Mouse (Mus musculus): ENCODE measurements around the gene Tkt. TPM values are rescaled to one million over a fixed set of nuclear protein-coding genes. Genes with fewer than 3 reads are reported as not detected.
"Not testable (repeated sequence)": the region's sequence is repeated elsewhere in the genome, so short reads cannot be mapped to it uniquely, and the experiment has no call there.

Gene Tkt
- polyA plus RNA-seq, 1 experiment from 2014 or later = 411 TPM

DNA sequence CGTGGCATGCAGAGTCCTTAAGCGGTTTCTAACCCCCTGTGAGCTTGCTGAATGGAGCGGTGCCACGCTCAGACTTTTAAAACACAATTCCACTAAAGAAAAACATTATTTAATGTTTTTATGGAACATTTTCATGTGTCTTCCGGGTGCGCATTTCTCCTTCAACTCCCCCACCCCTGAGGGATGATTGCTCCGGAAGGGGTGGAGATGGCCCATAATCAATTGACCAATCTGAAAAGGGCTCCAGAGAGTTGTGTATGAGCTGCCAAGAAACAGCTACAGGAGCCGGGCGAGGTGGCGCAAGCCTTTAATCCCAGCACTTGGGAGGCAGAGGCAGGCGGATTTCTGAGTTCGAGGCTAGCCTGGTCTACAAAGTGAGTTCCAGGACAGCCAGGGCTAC is 18.7 kb upstream of the Tkt start:
- H3K4me3 ChIP-seq (ENCODE audit: low read length) = no peak overlapping the region

DNA sequence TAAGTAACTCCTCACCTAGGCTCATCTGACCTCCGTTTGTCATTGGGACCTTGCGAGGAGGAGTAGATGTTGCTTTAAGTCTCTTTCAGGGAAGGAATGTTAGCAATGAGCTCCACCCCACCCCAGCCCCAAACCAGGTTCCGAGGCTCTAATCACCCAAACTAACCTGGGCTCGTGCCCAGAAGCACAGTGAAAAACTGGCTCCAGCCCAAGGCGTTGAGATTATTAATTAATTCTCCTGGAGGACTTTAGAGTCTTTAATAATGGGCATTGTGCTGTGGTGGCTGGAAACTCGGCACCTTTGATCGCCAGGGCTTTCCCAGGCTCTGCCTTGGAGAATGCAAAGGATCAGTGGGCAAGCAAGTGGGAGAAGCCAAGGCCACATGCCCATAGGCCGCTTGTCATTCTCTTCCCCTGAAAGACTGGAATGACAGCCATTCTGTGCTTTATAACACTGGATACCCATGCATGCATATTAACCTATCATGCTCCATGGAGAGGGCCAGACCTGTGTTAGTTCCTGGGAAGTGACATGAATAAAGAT is 17.4 kb upstream of the Tkt start:
- no peaks in the 10 kb centered on the region for H3K9me3 ChIP-seq (ENCODE audit: control insufficient read depth, low read length)
- 60% methylated on average over 8 of the region's 8 CpGs for WGBS
- H3K9ac ChIP-seq (ENCODE audit: low read depth, low read length) = no peak overlapping the region
- H3K27me3 ChIP-seq (replicated peaks; ENCODE audit: control insufficient read depth, insufficient read depth, low read length) = no peaks in the 10 kb centered on the region
- H3K36me3 ChIP-seq (ENCODE audit: control insufficient read depth, insufficient read depth, low read length) = no peaks in the 10 kb centered on the region
- H3K4me2 ChIP-seq (ENCODE audit: low read depth, low read length) = no peak overlapping the region
- no peak for ATAC-seq
- peaks cover 5% of the 10 kb centered on the region; the same call in 1 of the 2 replicates for H3K4me1 ChIP-seq (ENCODE audit: control insufficient read depth, insufficient read depth, low read length)
- no peak overlapping the region for H3K4me3 ChIP-seq (ENCODE audit: low read length)
- no peak overlapping the region for H3K27ac ChIP-seq (ENCODE audit: low read length)

More for the DNA sequence above, 18.7 kb upstream of the Tkt start:
- ATAC-seq = no peak
- Histone ChIP-seq H3K27me3 (replicated peaks; ENCODE audit: control insufficient read depth, insufficient read depth, low read length) (no peaks in the 10 kb centered on the region), H3K9ac (ENCODE audit: low read depth, low read length) (no peak overlapping the region), H3K36me3 (ENCODE audit: control insufficient read depth, insufficient read depth, low read length) (peaks cover 5% of the 10 kb centered on the region; the same call in 1 of the 2 replicates), H3K4me2 (ENCODE audit: low read depth, low read length) (no peak overlapping the region), H3K4me1 (ENCODE audit: control insufficient read depth, insufficient read depth, low read length) (peaks cover 5% of the 10 kb centered on the region; the same call in 1 of the 2 replicates), H3K27ac (ENCODE audit: low read length) (no peak overlapping the region), H3K9me3 (ENCODE audit: control insufficient read depth, low read length) (no peaks in the 10 kb centered on the region)
- 95% methylated on average over 12 of the region's 12 CpGs for WGBS

DNA sequence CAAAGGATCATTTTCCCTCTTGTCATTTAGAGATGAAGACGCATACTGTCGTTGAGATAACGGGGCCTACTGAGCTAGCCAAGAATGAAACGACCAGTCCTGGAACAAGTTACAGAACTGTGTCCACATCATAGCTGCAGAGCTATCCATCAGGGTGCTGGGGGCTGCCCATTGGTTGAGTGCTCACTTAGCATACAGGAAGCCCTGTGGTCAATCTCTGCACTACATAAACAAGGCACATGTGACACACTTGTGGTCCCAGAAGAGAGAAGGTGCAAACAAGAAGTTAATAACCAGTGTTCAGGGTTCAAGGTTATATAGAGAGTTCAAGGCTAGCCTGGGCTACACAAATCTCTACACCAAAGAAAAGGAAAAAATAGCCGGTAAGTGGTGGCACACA is 16.7 kb upstream of the Tkt start:
- H3K9ac ChIP-seq (ENCODE audit: low read depth, low read length) = no peak overlapping the region
- peaks cover 5% of the 10 kb centered on the region; the same call in 1 of the 2 replicates for H3K4me1 ChIP-seq (ENCODE audit: control insufficient read depth, insufficient read depth, low read length)
- no peak overlapping the region for H3K4me2 ChIP-seq (ENCODE audit: low read depth, low read length)
- no peaks in the 10 kb centered on the region for H3K27me3 ChIP-seq (replicated peaks; ENCODE audit: control insufficient read depth, insufficient read depth, low read length)
- WGBS = 81% methylated on average over 5 of the region's 5 CpGs
- H3K9me3 ChIP-seq (ENCODE audit: control insufficient read depth, low read length) = no peaks in the 10 kb centered on the region
- H3K36me3 ChIP-seq (ENCODE audit: control insufficient read depth, insufficient read depth, low read length) = no peaks in the 10 kb centered on the region
- no peak overlapping the region for H3K4me3 ChIP-seq (ENCODE audit: low read length)
- no peak overlapping the region for H3K27ac ChIP-seq (ENCODE audit: low read length)
- no peak for ATAC-seq

GRCm38 (mm10) chr14:30531896-30532295 is 16.3 kb upstream of the Tkt start:
- Histone ChIP-seq H3K27ac (ENCODE audit: low read length) (no peak overlapping the region), H3K27me3 (replicated peaks; ENCODE audit: control insufficient read depth, insufficient read depth, low read length) (no peaks in the 10 kb centered on the region), H3K4me3 (ENCODE audit: low read length) (no peak overlapping the region), H3K9me3 (ENCODE audit: control insufficient read depth, low read length) (no peaks in the 10 kb centered on the region), H3K4me2 (ENCODE audit: low read depth, low read length) (no peak overlapping the region), H3K4me1 (ENCODE audit: control insufficient read depth, insufficient read depth, low read length) (peaks cover 5% of the 10 kb centered on the region; the same call in 1 of the 2 replicates), H3K36me3 (ENCODE audit: control insufficient read depth, insufficient read depth, low read length) (no peaks in the 10 kb centered on the region), H3K9ac (ENCODE audit: low read depth, low read length) (no peak overlapping the region)
- ATAC-seq = no peak
- 86% methylated on average over 6 of the region's 6 CpGs for WGBS

DNA sequence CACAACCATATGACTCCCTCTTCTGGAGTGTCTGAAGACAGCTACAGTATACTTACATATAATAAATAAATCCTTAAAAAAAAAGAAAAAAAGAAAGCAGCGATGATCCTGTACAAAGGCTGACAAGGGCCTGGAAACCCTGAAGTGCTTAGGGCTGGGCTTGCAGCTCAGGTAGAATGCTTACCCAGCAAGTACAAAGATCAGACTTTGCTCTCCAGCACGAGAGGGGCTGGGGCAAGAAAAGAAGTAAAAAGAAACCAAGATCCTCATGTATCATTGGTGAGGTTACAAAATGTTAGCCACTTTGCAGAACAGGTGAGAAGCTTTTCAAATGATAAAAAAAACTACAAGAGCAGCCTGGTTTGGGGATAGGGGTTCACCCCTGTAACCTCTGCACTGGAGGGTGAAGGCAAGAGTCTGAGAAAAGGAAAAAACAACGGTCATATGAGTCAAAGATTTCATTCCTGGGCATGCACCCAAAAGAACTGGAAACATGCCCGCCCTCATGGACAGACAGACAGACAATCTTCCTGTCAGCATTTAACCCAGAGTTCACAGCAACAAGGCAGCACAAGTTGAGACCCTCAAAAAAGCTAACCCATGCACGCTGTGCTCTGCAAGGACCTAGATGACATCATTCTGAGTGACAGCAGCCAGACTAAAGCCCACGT is 14.2 kb upstream of the Tkt start:
- Histone ChIP-seq H3K4me2 (ENCODE audit: low read depth, low read length) (no peak overlapping the region), H3K36me3 (ENCODE audit: control insufficient read depth, insufficient read depth, low read length) (no peaks in the 10 kb centered on the region), H3K4me1 (ENCODE audit: control insufficient read depth, insufficient read depth, low read length) (peaks cover 5% of the 10 kb centered on the region; the same call in 1 of the 2 replicates), H3K4me3 (ENCODE audit: low read length) (no peak overlapping the region), H3K27me3 (replicated peaks; ENCODE audit: control insufficient read depth, insufficient read depth, low read length) (no peaks in the 10 kb centered on the region), H3K9ac (ENCODE audit: low read depth, low read length) (no peak overlapping the region), H3K9me3 (ENCODE audit: control insufficient read depth, low read length) (no peaks in the 10 kb centered on the region), H3K27ac (ENCODE audit: low read length) (0 out of 2 replicates have a peak overlapping the region, but pooled peaks have one; percentile 3)
- 70% methylated on average over 6 of the region's 6 CpGs for WGBS
- peak; percentile 71 for ATAC-seq

DNA sequence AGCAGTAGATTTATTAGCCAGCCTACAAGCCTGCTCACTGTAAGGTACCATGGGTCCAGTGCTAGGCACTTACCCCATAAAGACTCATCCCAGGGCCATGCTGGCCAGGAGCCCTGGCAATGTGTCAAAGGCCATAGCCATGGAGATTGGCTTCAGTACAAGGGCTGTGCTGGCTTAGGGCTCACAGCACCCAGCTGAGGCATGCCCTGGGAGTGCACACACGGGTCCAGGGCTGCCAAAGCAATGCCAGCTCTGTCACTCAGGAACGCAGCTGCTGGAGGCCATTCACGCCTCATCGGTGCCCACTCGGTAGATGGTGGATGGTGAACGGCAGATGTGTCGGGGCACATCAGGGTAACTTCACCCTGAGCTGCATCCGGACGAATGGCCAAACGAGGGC is 6.6 kb upstream of the Tkt start:
- no peak for ATAC-seq
- Histone ChIP-seq H3K27me3 (replicated peaks; ENCODE audit: control insufficient read depth, insufficient read depth, low read length) (no peaks in the 10 kb centered on the region), H3K4me2 (ENCODE audit: low read depth, low read length) (no peak overlapping the region), H3K36me3 (ENCODE audit: control insufficient read depth, insufficient read depth, low read length) (no peaks in the 10 kb centered on the region), H3K4me1 (ENCODE audit: control insufficient read depth, insufficient read depth, low read length) (no peaks in the 10 kb centered on the region), H3K27ac (ENCODE audit: low read length) (no peak overlapping the region), H3K9me3 (ENCODE audit: control insufficient read depth, low read length) (no peaks in the 10 kb centered on the region), H3K4me3 (ENCODE audit: low read length) (no peak overlapping the region), H3K9ac (ENCODE audit: low read depth, low read length) (no peak overlapping the region)
- 81% methylated on average over 10 of the region's 10 CpGs for whole genome bisulfite sequencing

GRCm38 (mm10) chr14:30543331-30543730 is 4.8 kb upstream of the Tkt start:
- not testable (repeated sequence) for ATAC-seq; H3K4me3 ChIP-seq (ENCODE audit: low read length); H3K27me3 ChIP-seq (replicated peaks; ENCODE audit: control insufficient read depth, insufficient read depth, low read length); H3K4me1 ChIP-seq (ENCODE audit: control insufficient read depth, insufficient read depth, low read length); H3K4me2 ChIP-seq (ENCODE audit: low read depth, low read length); H3K9me3 ChIP-seq (ENCODE audit: control insufficient read depth, low read length); H3K9ac ChIP-seq (ENCODE audit: low read depth, low read length); H3K27ac ChIP-seq (ENCODE audit: low read length); H3K36me3 ChIP-seq (ENCODE audit: control insufficient read depth, insufficient read depth, low read length)
- WGBS = 83% methylated on average over 5 of the region's 5 CpGs

GRCm38 (mm10) chr14:30548965-30549776 is 1.0 kb downstream of the Tkt start:
- H3K36me3 ChIP-seq (ENCODE audit: control insufficient read depth, insufficient read depth, low read length) = no peaks in the 10 kb centered on the region
- WGBS = under 1% methylated on average over 69 of the region's 69 CpGs

GRCm38 (mm10) chr14:30549777-30550149 is 1.6 kb downstream of the Tkt start:
- Histone ChIP-seq H3K4me2 (ENCODE audit: low read depth, low read length) (peak overlapping the region; percentile 78), H3K27ac (ENCODE audit: low read length) (peak overlapping the region; percentile 95), H3K4me3 (ENCODE audit: low read length) (peak overlapping the region; percentile 72), H3K9ac (ENCODE audit: low read depth, low read length) (peak overlapping the region; percentile 93), H3K4me1 (ENCODE audit: control insufficient read depth, insufficient read depth, low read length) (peaks cover 21% of the 10 kb centered on the region), H3K27me3 (replicated peaks; ENCODE audit: control insufficient read depth, insufficient read depth, low read length) (no peaks in the 10 kb centered on the region), H3K9me3 (ENCODE audit: control insufficient read depth, low read length) (no peaks in the 10 kb centered on the region), H3K36me3 (ENCODE audit: control insufficient read depth, insufficient read depth, low read length) (no peaks in the 10 kb centered on the region)
- ATAC-seq = peak; percentile 2; the same call in 1 of the 2 replicates
- WGBS = under 1% methylated on average over 10 of the region's 10 CpGs

More at GRCm38 (mm10) chr14:30548965-30549776, 1.0 kb downstream of the Tkt start:
- H3K4me1 ChIP-seq (ENCODE audit: control insufficient read depth, insufficient read depth, low read length) = peaks cover 21% of the 10 kb centered on the region
- H3K4me3 ChIP-seq (ENCODE audit: low read length) = peak overlapping the region; percentile 72
- peak overlapping the region; percentile 93 for H3K9ac ChIP-seq (ENCODE audit: low read depth, low read length)
- peak overlapping the region; percentile 95 for H3K27ac ChIP-seq (ENCODE audit: low read length)
- H3K9me3 ChIP-seq (ENCODE audit: control insufficient read depth, low read length) = no peaks in the 10 kb centered on the region
- peak overlapping the region; percentile 78 for H3K4me2 ChIP-seq (ENCODE audit: low read depth, low read length)
- peak; percentile 94 for ATAC-seq
- no peaks in the 10 kb centered on the region for H3K27me3 ChIP-seq (replicated peaks; ENCODE audit: control insufficient read depth, insufficient read depth, low read length)

Data from intestine, embryonic 16.5 days (tissue).